Mouse (Mus musculus): Measurements from ENCODE around the gene Gm29110. TPM values are rescaled to one million over a fixed set of nuclear protein-coding genes. Genes with fewer than 3 reads are reported as not detected.
"Not testable (repeated sequence)": the region's sequence is repeated elsewhere in the genome, so short reads cannot be mapped to it uniquely, and the experiment has no call there.

The Gm29110 gene
- not detected in 2 replicates for polyA plus RNA-seq (2016; fragmentation: Nextera tagmentation; extraction: Ambion mirVana)

DNA sequence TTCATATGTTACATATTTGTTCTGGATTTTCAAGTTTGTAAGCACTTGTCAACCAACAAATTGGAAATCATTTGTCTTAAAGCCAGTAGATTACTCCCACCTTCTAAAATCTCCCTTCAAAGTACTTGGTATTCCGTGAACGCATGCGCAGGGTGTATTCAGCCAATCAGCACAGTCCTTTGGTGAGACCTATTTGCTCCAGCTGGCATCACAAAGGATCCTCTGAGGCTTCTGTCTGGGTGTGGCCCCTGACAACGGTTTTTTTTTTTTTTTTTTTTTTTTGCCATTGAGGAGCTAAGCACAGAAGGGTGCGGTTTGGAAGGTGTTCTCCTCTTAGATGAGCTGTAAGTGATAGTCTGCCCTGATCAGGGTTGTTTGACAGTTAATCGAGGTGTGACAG is at the start of gene Gm29110:
TSS of gene Gm29110 (plus strand) at position 301 of the 400 bp plus-strand sequence.
- not testable (repeated sequence) for H3K9ac ChIP-seq; H3K36me3 ChIP-seq; H3K27me3 ChIP-seq (replicated peaks); H3K27ac ChIP-seq; H3K9me3 ChIP-seq (replicated peaks); H3K4me2 ChIP-seq; H3K4me3 ChIP-seq; ATAC-seq; H3K4me1 ChIP-seq
- 47% methylated on average over 2 of the region's 6 CpGs for WGBS (ENCODE audit: insufficient replicate concordance)

Other genes starting within 250 kb of the Gm29110 start
- gene Gm21913, start 153.4 kb downstream of the Gm29110 start, polyA plus RNA-seq (2016; fragmentation: Nextera tagmentation; extraction: Ambion mirVana), result not detected in 2 replicates

Measured in liver, embryonic 12.5 days (tissue).